Mouse (Mus musculus): ENCODE data around the gene Mroh3. TPM values are rescaled to one million over a fixed set of nuclear protein-coding genes. Genes with fewer than 3 reads are reported as not detected.

Gene Mroh3
- polyA plus RNA-seq, 1 experiment from 2014 or later: 0.17 TPM

DNA sequence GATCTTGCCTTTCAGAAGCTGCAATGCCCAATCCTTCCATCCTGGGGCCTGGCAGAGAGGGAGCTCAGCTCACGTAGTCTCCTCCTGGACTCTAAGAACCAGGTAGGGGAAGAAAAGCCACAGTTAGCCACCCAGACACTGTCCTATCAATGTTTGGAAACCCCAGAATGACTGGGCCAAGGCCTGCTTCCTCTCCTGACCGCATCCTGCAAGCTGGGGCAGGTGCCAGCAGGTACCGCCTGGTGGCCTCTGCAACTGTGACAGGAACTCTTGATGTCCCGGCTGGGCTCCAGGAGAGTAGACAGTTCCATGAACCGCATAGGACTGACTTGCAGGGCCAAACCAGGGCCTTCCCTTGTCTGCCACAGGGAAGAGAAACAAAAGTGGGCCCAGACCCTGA is 34.8 kb upstream of the Mroh3 start:
- Histone ChIP-seq H3K27ac (ENCODE audit: low read length) (no peak overlapping the region), H3K27me3 (ENCODE audit: insufficient read depth, low read length) (no peaks in the 10 kb centered on the region), H3K36me3 (ENCODE audit: insufficient read depth, low read length) (no peaks in the 10 kb centered on the region), H3K4me3 (ENCODE audit: low read length) (no peak overlapping the region), H3K4me1 (ENCODE audit: insufficient read depth, low read length) (no peaks in the 10 kb centered on the region), H3K9me3 (ENCODE audit: low read length) (no peaks in the 10 kb centered on the region), H3K4me2 (replicated peaks; ENCODE audit: low read depth, low read length) (no peak overlapping the region), H3K9ac (replicated peaks; ENCODE audit: low read length) (no peak overlapping the region)
- ATAC-seq (ENCODE audit: low FRiP score, low TSS enrichment): no peak
- 89% methylated on average over 5 of the region's 5 CpGs for WGBS

GRCm38 (mm10) chr1:136244469-136244868 is 31.8 kb upstream of the Mroh3 start:
- H3K9me3 ChIP-seq (ENCODE audit: low read length): 0 out of 2 replicates have a peak, but pooled peaks cover 5% of the 10 kb centered on the region
- H3K4me2 ChIP-seq (replicated peaks; ENCODE audit: low read depth, low read length): no peak overlapping the region
- no peaks in the 10 kb centered on the region for H3K36me3 ChIP-seq (ENCODE audit: insufficient read depth, low read length)
- no peak overlapping the region for H3K9ac ChIP-seq (replicated peaks; ENCODE audit: low read length)
- no peak overlapping the region for H3K27ac ChIP-seq (ENCODE audit: low read length)
- WGBS: 86% methylated on average over 4 of the region's 5 CpGs
- H3K4me3 ChIP-seq (ENCODE audit: low read length): no peak overlapping the region
- H3K27me3 ChIP-seq (ENCODE audit: insufficient read depth, low read length): no peaks in the 10 kb centered on the region
- no peak for ATAC-seq (ENCODE audit: low FRiP score, low TSS enrichment)
- H3K4me1 ChIP-seq (ENCODE audit: insufficient read depth, low read length): no peaks in the 10 kb centered on the region

DNA sequence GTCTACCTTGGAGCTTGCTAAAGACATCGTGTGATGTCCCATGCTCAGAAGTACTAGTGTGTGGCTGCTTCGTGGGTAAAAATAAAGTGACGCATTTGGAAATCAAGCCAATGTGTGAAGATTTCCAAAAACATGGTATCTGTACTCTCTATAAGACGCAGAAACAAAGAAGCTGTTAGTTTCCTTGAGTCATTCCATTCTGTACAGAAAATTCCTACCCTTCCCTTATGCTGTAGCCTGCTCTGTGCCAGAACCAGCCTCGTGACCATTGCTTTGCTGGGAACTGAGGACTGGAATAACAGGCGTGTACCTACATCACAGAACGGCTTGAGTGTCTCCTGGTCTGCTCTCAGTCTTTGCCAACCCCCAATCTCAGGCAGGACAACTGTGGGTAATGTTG is 29.2 kb upstream of the Mroh3 start:
- no peak overlapping the region for H3K4me2 ChIP-seq (replicated peaks; ENCODE audit: low read depth, low read length)
- ATAC-seq (ENCODE audit: low FRiP score, low TSS enrichment): no peak
- no peaks in the 10 kb centered on the region for H3K4me1 ChIP-seq (ENCODE audit: insufficient read depth, low read length)
- 0 out of 2 replicates have a peak, but pooled peaks cover 5% of the 10 kb centered on the region for H3K9me3 ChIP-seq (ENCODE audit: low read length)
- H3K27me3 ChIP-seq (ENCODE audit: insufficient read depth, low read length): no peaks in the 10 kb centered on the region
- no peaks in the 10 kb centered on the region for H3K36me3 ChIP-seq (ENCODE audit: insufficient read depth, low read length)
- H3K9ac ChIP-seq (replicated peaks; ENCODE audit: low read length): no peak overlapping the region
- H3K4me3 ChIP-seq (ENCODE audit: low read length): no peak overlapping the region
- H3K27ac ChIP-seq (ENCODE audit: low read length): no peak overlapping the region
- 84% methylated on average over 7 of the region's 7 CpGs for WGBS

- 89% methylated on average over 4 of the region's 4 CpGs for WGBS
- ATAC-seq (ENCODE audit: low FRiP score, low TSS enrichment): no peak
- Histone ChIP-seq H3K27ac (ENCODE audit: low read length) (no peak overlapping the region), H3K4me2 (replicated peaks; ENCODE audit: low read depth, low read length) (no peak overlapping the region), H3K9ac (replicated peaks; ENCODE audit: low read length) (no peak overlapping the region), H3K4me1 (ENCODE audit: insufficient read depth, low read length) (0 out of 2 replicates have a peak, but pooled peaks cover 4% of the 10 kb centered on the region), H3K27me3 (ENCODE audit: insufficient read depth, low read length) (no peaks in the 10 kb centered on the region), H3K36me3 (ENCODE audit: insufficient read depth, low read length) (no peaks in the 10 kb centered on the region), H3K4me3 (ENCODE audit: low read length) (no peak overlapping the region), H3K9me3 (ENCODE audit: low read length) (0 out of 2 replicates have a peak, but pooled peaks cover 5% of the 10 kb centered on the region)
These were observed 25.9 kb upstream of the Mroh3 start for GRCm38 (mm10) chr1:136238495-136238894.

- ATAC-seq (ENCODE audit: low FRiP score, low TSS enrichment): no peak; the same call in 1 of the 2 replicates
- H3K27ac ChIP-seq (ENCODE audit: low read length): no peak overlapping the region; the same call in 1 of the 2 replicates
- peak overlapping the region; percentile 71 for H3K9ac ChIP-seq (replicated peaks; ENCODE audit: low read length)
- peaks cover 27% of the 10 kb centered on the region for H3K4me1 ChIP-seq (ENCODE audit: insufficient read depth, low read length)
- H3K27me3 ChIP-seq (ENCODE audit: insufficient read depth, low read length): no peaks in the 10 kb centered on the region
- H3K9me3 ChIP-seq (ENCODE audit: low read length): no peaks in the 10 kb centered on the region
- peak overlapping the region; percentile 67 for H3K4me3 ChIP-seq (ENCODE audit: low read length)
- H3K36me3 ChIP-seq (ENCODE audit: insufficient read depth, low read length): no peaks in the 10 kb centered on the region
- WGBS: 3% methylated on average over 9 of the region's 9 CpGs
- peak overlapping the region; percentile 87 for H3K4me2 ChIP-seq (replicated peaks; ENCODE audit: low read depth, low read length)
These were observed 22.0 kb upstream of the Mroh3 start for GRCm38 (mm10) chr1:136234595-136235092.

- under 1% methylated on average over 37 of the region's 51 CpGs for WGBS
- peak within 1 kb of the TSS; percentile 67 for H3K4me3 ChIP-seq (ENCODE audit: low read length)
- peak within 1 kb of the TSS; percentile 71 for H3K9ac ChIP-seq (replicated peaks; ENCODE audit: low read length)
- no peaks in the 10 kb centered on the region for H3K9me3 ChIP-seq (ENCODE audit: low read length)
- no peaks in the 10 kb centered on the region for H3K36me3 ChIP-seq (ENCODE audit: insufficient read depth, low read length)
- ATAC-seq (ENCODE audit: low FRiP score, low TSS enrichment): peak; percentile 88
- peak within 1 kb of the TSS; percentile 81 for H3K27ac ChIP-seq (ENCODE audit: low read length)
- peak within 1 kb of the TSS; percentile 87 for H3K4me2 ChIP-seq (replicated peaks; ENCODE audit: low read depth, low read length)
- peaks cover 32% of the 10 kb centered on the region for H3K4me1 ChIP-seq (ENCODE audit: insufficient read depth, low read length)
- H3K27me3 ChIP-seq (ENCODE audit: insufficient read depth, low read length): no peaks in the 10 kb centered on the region
These were observed 21.4 kb upstream of the Mroh3 start, which contains the start of gene Inava for GRCm38 (mm10) chr1:136233892-136234594. Gene Inava, minus strand, starts transcription at chr1:136234264.

DNA sequence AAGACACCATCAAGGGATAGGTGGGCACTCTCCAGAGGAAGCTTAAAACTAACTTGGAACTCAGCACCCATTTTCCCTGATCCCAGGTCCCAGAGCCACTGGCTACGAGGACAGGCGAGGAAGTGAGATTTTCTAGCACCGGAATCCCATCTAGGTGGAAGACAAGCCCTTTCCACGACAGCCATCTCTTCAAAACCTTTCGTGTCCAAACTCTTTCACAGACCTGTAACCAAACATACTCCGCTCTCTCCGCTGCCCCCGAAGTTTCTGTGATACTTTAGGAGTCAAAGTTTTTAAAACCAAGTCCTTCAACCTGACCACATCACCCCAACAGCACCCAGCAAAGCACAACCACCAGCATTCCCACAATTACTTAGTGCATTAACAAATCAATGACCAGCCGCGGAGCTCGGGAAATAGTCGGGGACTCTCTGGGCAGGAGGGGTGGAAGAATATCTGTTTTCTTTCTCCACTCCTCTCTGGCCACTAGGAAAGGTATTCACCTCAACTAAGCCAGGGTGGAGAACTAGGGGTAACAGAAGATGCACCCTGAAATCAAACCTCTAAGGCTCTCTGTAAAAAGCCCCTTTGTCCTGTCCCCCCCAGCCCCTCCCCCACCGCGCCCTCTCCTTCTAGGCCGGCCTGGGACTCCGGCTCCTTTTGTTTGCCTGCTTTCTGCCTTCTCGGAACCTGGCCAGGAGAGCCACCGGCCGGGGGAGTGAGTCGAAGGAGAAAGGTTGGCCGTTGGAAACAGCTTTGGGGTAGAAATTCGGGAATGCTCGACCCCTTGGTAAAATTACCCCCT is 20.6 kb upstream of the Mroh3 start:
- no peaks in the 10 kb centered on the region for H3K9me3 ChIP-seq (ENCODE audit: low read length)
- peak overlapping the region; percentile 71 for H3K9ac ChIP-seq (replicated peaks; ENCODE audit: low read length)
- WGBS: 1% methylated on average over 23 of the region's 23 CpGs
- H3K36me3 ChIP-seq (ENCODE audit: insufficient read depth, low read length): no peaks in the 10 kb centered on the region
- peaks cover 40% of the 10 kb centered on the region for H3K4me1 ChIP-seq (ENCODE audit: insufficient read depth, low read length)
- peak overlapping the region; percentile 67 for H3K4me3 ChIP-seq (ENCODE audit: low read length)
- H3K27ac ChIP-seq (ENCODE audit: low read length): peak overlapping the region; percentile 49
- ATAC-seq (ENCODE audit: low FRiP score, low TSS enrichment): 0 out of 2 replicates have a peak, but pooled peaks have one; percentile 3
- peak overlapping the region; percentile 87 for H3K4me2 ChIP-seq (replicated peaks; ENCODE audit: low read depth, low read length)
- no peaks in the 10 kb centered on the region for H3K27me3 ChIP-seq (ENCODE audit: insufficient read depth, low read length)

GRCm38 (mm10) chr1:136232285-136232926 is 19.8 kb upstream of the Mroh3 start:
- peak overlapping the region; percentile 84 for H3K27ac ChIP-seq (ENCODE audit: low read length)
- ATAC-seq (ENCODE audit: low FRiP score, low TSS enrichment): no peak
- peak overlapping the region; percentile 87 for H3K4me2 ChIP-seq (replicated peaks; ENCODE audit: low read depth, low read length)
- H3K4me1 ChIP-seq (ENCODE audit: insufficient read depth, low read length): peaks cover 48% of the 10 kb centered on the region
- H3K9me3 ChIP-seq (ENCODE audit: low read length): no peaks in the 10 kb centered on the region
- no peaks in the 10 kb centered on the region for H3K27me3 ChIP-seq (ENCODE audit: insufficient read depth, low read length)
- peak overlapping the region; percentile 67 for H3K4me3 ChIP-seq (ENCODE audit: low read length)
- 3% methylated on average over 9 of the region's 9 CpGs for WGBS
- peak overlapping the region; percentile 71; the same call in 1 of the 2 replicates for H3K9ac ChIP-seq (replicated peaks; ENCODE audit: low read length)
- H3K36me3 ChIP-seq (ENCODE audit: insufficient read depth, low read length): no peaks in the 10 kb centered on the region

DNA sequence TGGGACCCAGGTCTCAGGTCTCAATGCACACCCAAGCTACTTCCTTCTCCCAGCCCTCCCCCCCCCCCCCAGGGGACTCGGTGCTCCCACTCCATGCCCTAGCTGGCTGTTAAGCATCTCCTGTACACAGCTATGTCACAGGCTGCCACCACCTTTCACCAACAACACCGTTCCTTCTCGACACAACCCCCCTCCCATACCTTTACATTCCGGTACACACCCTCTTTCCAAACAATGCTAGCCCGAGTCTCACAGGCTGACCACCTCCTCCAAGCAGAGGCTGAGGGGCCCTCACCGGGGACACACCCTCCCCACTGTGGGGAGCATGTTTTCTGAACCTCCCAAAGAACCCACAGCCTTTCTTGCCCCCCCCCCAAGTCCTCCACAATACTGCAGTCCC is 19.0 kb upstream of the Mroh3 start:
- no peak for ATAC-seq (ENCODE audit: low FRiP score, low TSS enrichment)

More for the DNA sequence above, 19.0 kb upstream of the Mroh3 start:
- no peaks in the 10 kb centered on the region for H3K9me3 ChIP-seq (ENCODE audit: low read length)
- H3K36me3 ChIP-seq (ENCODE audit: insufficient read depth, low read length): no peaks in the 10 kb centered on the region; the same call in 1 of the 2 replicates
- H3K4me1 ChIP-seq (ENCODE audit: insufficient read depth, low read length): peaks cover 51% of the 10 kb centered on the region
- 4% methylated on average over 6 of the region's 6 CpGs for WGBS
- H3K27ac ChIP-seq (ENCODE audit: low read length): peak overlapping the region; percentile 84
- H3K4me3 ChIP-seq (ENCODE audit: low read length): peak overlapping the region; percentile 67
- H3K27me3 ChIP-seq (ENCODE audit: insufficient read depth, low read length): no peaks in the 10 kb centered on the region
- peak overlapping the region; percentile 87 for H3K4me2 ChIP-seq (replicated peaks; ENCODE audit: low read depth, low read length)
- peak overlapping the region; percentile 50; the same call in 1 of the 2 replicates for H3K9ac ChIP-seq (replicated peaks; ENCODE audit: low read length)

Data from kidney, embryonic 16.5 days (tissue).